Mouse (Mus musculus): ENCODE results near the gene Crat.

DNA sequence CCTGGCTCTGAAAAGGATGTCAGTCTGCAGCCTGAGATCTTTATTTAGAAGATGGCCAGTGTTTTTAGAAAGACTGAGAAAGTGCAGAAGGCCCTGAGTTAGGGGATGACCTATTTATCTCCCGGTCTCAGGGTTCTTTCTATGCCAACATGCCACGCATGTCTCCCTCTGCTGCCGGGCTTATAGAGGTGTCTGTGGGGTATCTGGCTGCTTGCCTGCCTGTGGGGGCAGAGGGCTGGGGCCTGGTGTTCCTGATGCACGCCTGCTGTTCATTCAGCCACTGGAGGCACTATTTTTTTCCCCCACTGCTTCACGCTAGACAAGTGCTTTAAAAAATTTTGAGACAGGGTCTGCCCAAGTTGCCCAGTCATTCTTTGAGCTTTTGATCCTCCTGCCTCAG, 49.4 kb downstream of the Crat start:
- TF ChIP-seq CTCF (IDR thresholded peaks at IDR 0.05; ENCODE audit: control insufficient read depth, insufficient read depth, insufficient read length) (no peak), CEBPB (IDR thresholded peaks at IDR 0.05; ENCODE audit: low read depth) (no peak), MAX (IDR thresholded peaks at IDR 0.05) (no peak), MYOG (IDR thresholded peaks at IDR 0.05; ENCODE audit: control insufficient read depth, extremely low read depth, insufficient read length) (no peak), MYOD1 (IDR thresholded peaks at IDR 0.05; ENCODE audit: control insufficient read depth, insufficient read length, low read depth) (no peak), FOSL1 (IDR thresholded peaks at IDR 0.05; ENCODE audit: insufficient read depth, low read length, poor library complexity, severe bottlenecking) (no peak), USF1 (IDR thresholded peaks at IDR 0.05; ENCODE audit: low read depth) (no peak)

Measured in C2C12 (cell line).